Mouse (Mus musculus): ENCODE measurements at regions not wholly inside any gene's neighbourhood (a gene's known extent, or its start where the extent isn't known, plus 50 kb on each side); places are given as distances from the start of the nearest gene placed in this dataset.

GRCm38 (mm10) chr14:31934771-31935170 is 94.0 kb upstream of the Galnt15 start:
- TF ChIP-seq POLR2A (IDR thresholded peaks at IDR 0.05; ENCODE audit: borderline replicate concordance, control insufficient read depth, low read depth, low read length) (no peak), CTCF (IDR thresholded peaks at IDR 0.05; ENCODE audit: control insufficient read depth, insufficient read depth, low read length) (no peak)
